Mouse (Mus musculus): ENCODE measurements around the gene Cdc14a.

DNA sequence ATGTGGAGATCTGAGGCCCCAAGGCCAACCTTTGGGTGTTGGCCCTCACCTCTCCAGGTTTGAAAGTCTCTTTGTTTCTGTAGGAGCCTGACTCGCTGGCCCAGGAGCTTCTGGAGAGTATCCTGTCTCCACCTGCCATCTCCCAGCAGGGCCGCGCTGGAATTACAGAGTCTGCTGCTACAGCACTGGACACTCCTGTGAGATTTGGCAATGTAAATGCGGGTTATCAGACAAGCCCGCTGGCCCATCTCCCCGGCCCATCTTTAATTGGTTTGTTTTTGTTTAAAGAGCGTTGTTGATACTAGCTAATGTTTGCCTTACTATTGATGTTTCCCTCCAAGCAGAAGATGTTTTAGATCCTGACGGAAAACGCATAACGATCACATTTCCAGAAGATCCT, 15.0 kb downstream of the Cdc14a start:
- TF ChIP-seq CTCF (IDR thresholded peaks at IDR 0.05; ENCODE audit: borderline replicate concordance, extremely low read depth, insufficient read depth, insufficient read length) (no peak), POLR2A (IDR thresholded peaks at IDR 0.05; ENCODE audit: borderline replicate concordance, extremely low read depth, insufficient read depth, insufficient read length, poor library complexity, severe bottlenecking) (no peak)
